Mouse (Mus musculus): ENCODE measurements at regions not wholly inside any gene's neighbourhood (a gene's known extent, or its start where the extent isn't known, plus 50 kb on each side); places are given as distances from the start of the nearest gene placed in this dataset.

DNA sequence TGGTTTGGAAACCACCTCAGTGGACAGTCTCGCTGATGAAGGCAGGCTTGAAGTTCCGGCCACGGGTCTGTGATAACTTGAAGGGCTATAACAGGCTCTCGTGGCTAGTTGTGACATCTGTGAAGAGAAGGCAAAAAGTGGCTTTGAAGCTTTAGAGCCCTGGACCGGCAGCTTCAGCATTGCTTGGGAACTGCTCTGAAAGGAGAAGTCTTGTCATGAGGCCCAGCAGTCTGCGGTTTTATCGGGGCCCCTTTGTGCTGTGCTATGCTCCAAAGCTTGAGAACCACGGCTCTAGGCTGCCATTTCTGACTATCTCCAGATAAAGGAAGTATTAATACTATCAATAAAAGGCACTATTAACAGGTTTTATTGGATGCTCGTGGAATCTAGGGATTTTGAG lies 892.8 kb upstream of the Car8 start:
- Histone ChIP-seq H3K4me2 (no peak overlapping the region), H3K9ac (replicated peaks) (no peak overlapping the region), H3K27ac (replicated peaks) (no peak overlapping the region), H3K9me3 (replicated peaks) (no peaks in the 10 kb centered on the region), H3K27me3 (replicated peaks) (no peaks in the 10 kb centered on the region), H3K4me1 (peaks cover 13% of the 10 kb centered on the region), H3K36me3 (no peaks in the 10 kb centered on the region), H3K4me3 (replicated peaks) (no peak overlapping the region)
- no peak for ATAC-seq (ENCODE audit: low FRiP score)
- WGBS: 89% methylated on average over 9 of the region's 9 CpGs

DNA sequence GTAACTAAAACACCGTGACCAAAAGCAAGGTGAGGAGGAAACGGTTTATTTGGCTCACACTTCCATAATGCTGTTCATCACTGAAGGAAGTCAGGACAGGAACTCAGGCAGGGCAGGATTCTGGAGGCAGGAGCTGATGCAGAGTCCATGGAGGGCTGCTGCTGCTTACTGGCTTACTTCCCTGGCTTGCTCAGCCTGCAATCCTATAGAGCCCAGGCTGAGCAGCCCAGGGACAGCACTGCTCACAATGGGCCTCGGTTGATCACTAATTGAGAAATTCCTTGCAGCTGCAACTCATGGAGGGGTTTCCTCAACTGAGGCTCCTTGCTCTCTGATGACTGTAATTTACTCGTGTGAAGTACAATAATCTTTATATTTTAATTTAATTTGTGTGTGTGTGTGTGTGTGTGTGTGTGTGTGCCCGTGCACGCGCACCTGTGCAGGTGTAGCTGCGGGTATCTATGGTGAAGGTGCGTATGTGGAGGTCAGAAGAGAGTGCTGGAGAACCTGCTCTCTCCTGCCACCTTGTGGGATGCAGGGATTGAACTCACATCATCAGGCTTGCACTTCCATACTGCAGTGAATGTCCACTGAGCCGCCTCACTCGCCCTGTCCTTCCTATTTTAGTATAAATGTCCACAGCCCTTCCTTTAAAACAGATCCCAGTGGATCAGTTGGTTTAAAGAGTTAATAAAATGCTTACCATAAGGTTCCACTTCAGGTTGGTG lies 886.6 kb upstream of the Car8 start:
- no peak overlapping the region for H3K27ac ChIP-seq (replicated peaks)
- 49% methylated on average over 11 of the region's 11 CpGs for WGBS
- ATAC-seq (ENCODE audit: low FRiP score): 0 out of 2 replicates have a peak, but pooled peaks have one; percentile 46
- H3K27me3 ChIP-seq (replicated peaks): no peaks in the 10 kb centered on the region
- no peak overlapping the region for H3K9ac ChIP-seq (replicated peaks)
- no peak overlapping the region for H3K4me3 ChIP-seq (replicated peaks)
- peaks cover 11% of the 10 kb centered on the region for H3K4me1 ChIP-seq
- no peak overlapping the region for H3K4me2 ChIP-seq
- H3K9me3 ChIP-seq (replicated peaks): no peaks in the 10 kb centered on the region
- H3K36me3 ChIP-seq: no peaks in the 10 kb centered on the region

DNA sequence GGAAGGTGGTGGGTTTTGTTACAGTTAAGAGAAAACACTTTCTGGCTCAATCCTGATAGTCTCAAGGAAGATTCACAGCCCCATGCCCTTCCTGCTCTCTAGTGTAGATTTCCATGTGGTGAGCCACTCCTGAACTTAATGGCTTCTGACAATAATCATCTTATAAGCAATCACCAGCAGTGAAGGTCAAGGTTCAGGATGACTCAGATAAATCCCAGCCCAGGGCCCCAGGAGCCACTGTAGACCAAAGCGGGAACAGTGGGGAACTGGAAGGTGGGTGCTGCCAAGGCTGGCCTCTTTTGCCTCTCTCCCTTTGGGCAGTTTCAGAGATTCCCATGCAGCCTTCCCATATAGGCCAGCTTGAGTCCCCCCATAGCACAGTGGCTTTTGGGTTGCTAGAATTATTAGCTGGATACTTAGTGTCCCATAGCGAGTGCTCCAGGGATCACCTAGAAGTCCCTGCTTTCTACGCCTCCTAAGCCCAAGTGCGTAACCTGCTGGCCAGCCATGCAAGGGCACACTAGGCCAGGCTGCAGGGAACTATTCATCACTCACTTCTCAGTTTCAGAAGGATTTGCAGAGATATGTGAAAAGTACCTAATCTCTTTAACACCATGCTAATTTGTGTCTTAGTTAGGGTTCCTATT lies 885.9 kb upstream of the Car8 start:
- no peak overlapping the region for H3K27ac ChIP-seq (replicated peaks)
- H3K4me1 ChIP-seq: peaks cover 11% of the 10 kb centered on the region
- 87% methylated on average over 4 of the region's 4 CpGs for WGBS
- no peaks in the 10 kb centered on the region for H3K9me3 ChIP-seq (replicated peaks)
- ATAC-seq (ENCODE audit: low FRiP score): no peak
- H3K9ac ChIP-seq (replicated peaks): no peak overlapping the region
- no peaks in the 10 kb centered on the region for H3K36me3 ChIP-seq
- H3K27me3 ChIP-seq (replicated peaks): no peaks in the 10 kb centered on the region
- no peak overlapping the region for H3K4me3 ChIP-seq (replicated peaks)
- H3K4me2 ChIP-seq: no peak overlapping the region

- ATAC-seq (ENCODE audit: low FRiP score): peak; percentile 51
- H3K27ac ChIP-seq (replicated peaks): no peak overlapping the region
- 53% methylated on average over 5 of the region's 5 CpGs for WGBS
Observed at GRCm38 (mm10) chr4:9124109-9124508, 885.3 kb upstream of the Car8 start.

DNA sequence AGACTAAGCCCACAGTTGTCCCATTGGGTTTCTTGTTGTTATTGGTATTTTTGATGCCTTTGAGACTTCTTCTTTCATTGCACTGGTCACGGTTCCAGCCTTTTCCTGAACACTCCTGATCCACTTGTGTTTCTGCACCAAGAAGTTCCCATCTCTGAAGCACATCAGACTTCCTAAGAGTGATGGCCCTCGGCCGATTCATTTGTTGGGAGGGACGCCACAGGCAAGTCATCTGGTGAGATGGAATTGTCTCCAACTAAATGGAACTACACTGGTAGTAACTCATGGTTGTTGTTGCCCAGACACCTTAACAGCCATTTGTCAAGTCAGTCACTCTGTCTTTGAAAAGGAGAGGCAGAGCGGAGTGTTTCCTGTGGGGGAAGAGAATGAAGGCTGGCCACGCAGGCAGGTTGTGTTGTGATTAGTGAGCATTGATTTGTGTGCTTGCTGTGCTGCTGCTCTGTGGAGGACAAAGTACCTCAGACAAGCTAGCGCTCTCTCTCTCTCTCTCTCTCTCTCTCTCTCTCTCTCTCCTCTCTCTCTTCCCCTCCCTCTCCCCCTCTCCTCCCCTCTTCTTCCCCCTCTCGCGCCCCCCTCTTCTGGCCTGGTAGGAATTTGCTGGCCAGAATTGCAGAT lies 884.7 kb upstream of the Car8 start:
- Histone ChIP-seq H3K36me3 (no peaks in the 10 kb centered on the region), H3K27me3 (replicated peaks) (no peaks in the 10 kb centered on the region), H3K27ac (replicated peaks) (no peak overlapping the region), H3K4me3 (replicated peaks) (no peak overlapping the region), H3K9ac (replicated peaks) (no peak overlapping the region), H3K9me3 (replicated peaks) (no peaks in the 10 kb centered on the region), H3K4me1 (peaks cover 11% of the 10 kb centered on the region), H3K4me2 (no peak overlapping the region)
- ATAC-seq (ENCODE audit: low FRiP score): peak; percentile 61
- WGBS: 20% methylated on average over 9 of the region's 9 CpGs

More at GRCm38 (mm10) chr4:9124109-9124508, 885.3 kb upstream of the Car8 start:
- no peak overlapping the region for H3K4me2 ChIP-seq
- no peaks in the 10 kb centered on the region for H3K27me3 ChIP-seq (replicated peaks)
- no peaks in the 10 kb centered on the region for H3K36me3 ChIP-seq
- peaks cover 11% of the 10 kb centered on the region for H3K4me1 ChIP-seq
- no peak overlapping the region for H3K9ac ChIP-seq (replicated peaks)
- H3K4me3 ChIP-seq (replicated peaks): no peak overlapping the region
- H3K9me3 ChIP-seq (replicated peaks): no peaks in the 10 kb centered on the region

GRCm38 (mm10) chr4:9122639-9123286 lies 883.9 kb upstream of the Car8 start:
- no peak overlapping the region for H3K4me2 ChIP-seq
- no peak overlapping the region for H3K4me3 ChIP-seq (replicated peaks)
- no peak overlapping the region for H3K9ac ChIP-seq (replicated peaks)
- H3K9me3 ChIP-seq (replicated peaks): no peaks in the 10 kb centered on the region
- H3K27me3 ChIP-seq (replicated peaks): no peaks in the 10 kb centered on the region
- peaks cover 11% of the 10 kb centered on the region for H3K4me1 ChIP-seq
- no peak overlapping the region for H3K27ac ChIP-seq (replicated peaks)
- WGBS: 67% methylated on average over 10 of the region's 10 CpGs
- ATAC-seq (ENCODE audit: low FRiP score): no peak
- no peaks in the 10 kb centered on the region for H3K36me3 ChIP-seq

DNA sequence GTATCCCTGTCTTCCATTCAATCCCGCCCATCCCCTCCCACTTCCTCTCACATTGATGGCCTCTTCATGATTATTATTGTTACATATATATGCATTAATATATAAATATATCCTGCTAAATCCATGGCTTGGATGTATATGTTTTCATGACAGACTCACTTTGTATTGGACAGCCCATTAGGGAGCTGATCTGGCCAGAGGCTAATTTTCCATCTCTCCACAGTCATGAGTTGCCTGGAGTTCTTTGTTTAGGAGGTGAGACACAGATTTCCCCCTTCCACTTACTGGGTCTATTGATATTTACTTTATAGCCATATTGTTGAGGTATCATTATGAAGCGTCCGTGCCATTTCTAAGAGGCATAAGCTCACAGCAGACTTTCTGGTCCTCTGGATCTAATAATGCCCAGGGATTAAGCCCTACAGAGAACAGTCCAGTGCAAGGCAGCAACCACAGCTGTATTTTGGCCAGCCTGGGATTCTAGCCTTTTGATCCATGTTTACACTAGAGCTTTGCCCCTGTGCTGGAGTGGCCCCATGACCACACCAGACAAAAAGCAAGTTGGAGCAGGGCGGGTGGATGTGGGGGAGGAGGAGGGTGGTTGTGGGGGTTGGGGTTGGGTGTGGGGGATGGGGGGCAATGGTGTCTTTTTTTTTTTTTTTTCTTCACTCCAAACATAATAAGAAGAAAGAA lies 878.3 kb upstream of the Car8 start:
- no peak overlapping the region for H3K4me2 ChIP-seq
- ATAC-seq (ENCODE audit: low FRiP score): no peak
- H3K4me3 ChIP-seq (replicated peaks): no peak overlapping the region
- H3K9me3 ChIP-seq (replicated peaks): no peaks in the 10 kb centered on the region
- H3K9ac ChIP-seq (replicated peaks): no peak overlapping the region
- H3K27ac ChIP-seq (replicated peaks): no peak overlapping the region
- H3K4me1 ChIP-seq: no peaks in the 10 kb centered on the region
- 60% methylated on average over 4 of the region's 4 CpGs for WGBS
- no peaks in the 10 kb centered on the region for H3K36me3 ChIP-seq
- no peaks in the 10 kb centered on the region for H3K27me3 ChIP-seq (replicated peaks)

DNA sequence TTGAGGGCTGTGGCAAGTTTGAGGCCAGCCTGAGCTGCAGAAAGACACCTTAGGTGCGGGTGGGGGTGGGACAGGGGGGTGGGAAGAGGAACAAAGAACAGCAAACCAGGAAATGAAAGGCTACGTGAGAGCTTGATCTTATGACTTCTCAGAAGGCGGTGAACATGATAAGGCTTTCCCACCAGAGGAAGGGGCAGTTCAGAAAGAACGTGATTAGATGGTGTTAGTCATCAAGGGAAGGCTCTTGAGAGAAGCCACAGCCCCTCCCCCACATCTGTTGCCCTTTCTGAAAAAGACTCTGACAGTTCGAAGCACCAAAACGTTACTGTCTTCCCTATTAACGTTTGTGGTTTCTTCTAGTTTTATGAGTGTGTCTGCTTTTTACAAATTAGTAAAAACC lies 877.0 kb upstream of the Car8 start:
- Histone ChIP-seq H3K4me2 (no peak overlapping the region), H3K9me3 (replicated peaks) (no peaks in the 10 kb centered on the region), H3K4me3 (replicated peaks) (no peak overlapping the region), H3K36me3 (no peaks in the 10 kb centered on the region), H3K9ac (replicated peaks) (no peak overlapping the region), H3K27ac (replicated peaks) (no peak overlapping the region), H3K4me1 (no peaks in the 10 kb centered on the region), H3K27me3 (replicated peaks) (no peaks in the 10 kb centered on the region)
- no peak for ATAC-seq (ENCODE audit: low FRiP score)
- WGBS: 34% methylated on average over 7 of the region's 7 CpGs

GRCm38 (mm10) chr4:9113982-9114381 lies 875.1 kb upstream of the Car8 start:
- Histone ChIP-seq H3K4me1 (no peaks in the 10 kb centered on the region), H3K27me3 (replicated peaks) (no peaks in the 10 kb centered on the region), H3K9me3 (replicated peaks) (no peaks in the 10 kb centered on the region), H3K9ac (replicated peaks) (no peak overlapping the region), H3K36me3 (no peaks in the 10 kb centered on the region), H3K27ac (replicated peaks) (no peak overlapping the region), H3K4me3 (replicated peaks) (no peak overlapping the region), H3K4me2 (no peak overlapping the region)
- 90% methylated on average over 5 of the region's 5 CpGs for WGBS
- no peak for ATAC-seq (ENCODE audit: low FRiP score)

DNA sequence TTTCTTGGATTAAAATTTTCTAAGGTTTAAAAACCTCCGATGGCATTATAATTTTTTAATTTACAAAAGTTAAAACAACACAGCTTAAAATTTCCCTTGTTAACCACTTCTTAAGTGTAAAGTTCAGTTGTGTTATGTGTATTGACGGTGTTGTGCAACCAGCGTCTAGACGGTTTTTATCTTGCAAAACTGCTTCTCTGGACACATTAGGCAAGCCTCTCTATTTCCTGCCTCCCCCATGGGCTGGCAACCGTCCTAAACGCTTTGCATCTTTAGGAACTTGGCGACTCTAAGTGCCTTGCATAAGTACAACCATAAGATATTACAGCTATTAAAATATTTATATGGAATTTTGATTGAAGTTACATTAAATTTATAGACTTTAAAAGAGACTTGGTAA lies 871.5 kb upstream of the Car8 start:
- no peaks in the 10 kb centered on the region for H3K27me3 ChIP-seq (replicated peaks)
- 83% methylated on average over 7 of the region's 7 CpGs for WGBS

GRCm38 (mm10) chr4:9107295-9107694 lies 868.5 kb upstream of the Car8 start:
- 78% methylated on average over 14 of the region's 14 CpGs for WGBS
- no peak for ATAC-seq (ENCODE audit: low FRiP score)
- H3K4me3 ChIP-seq (replicated peaks): no peak overlapping the region

More for the DNA sequence above, 871.5 kb upstream of the Car8 start:
- no peak overlapping the region for H3K4me2 ChIP-seq
- no peaks in the 10 kb centered on the region for H3K36me3 ChIP-seq
- H3K9me3 ChIP-seq (replicated peaks): no peaks in the 10 kb centered on the region
- H3K4me3 ChIP-seq (replicated peaks): no peak overlapping the region
- no peaks in the 10 kb centered on the region for H3K4me1 ChIP-seq
- no peak overlapping the region for H3K27ac ChIP-seq (replicated peaks)
- no peak for ATAC-seq (ENCODE audit: low FRiP score)
- H3K9ac ChIP-seq (replicated peaks): no peak overlapping the region

More at GRCm38 (mm10) chr4:9107295-9107694, 868.5 kb upstream of the Car8 start:
- H3K4me2 ChIP-seq: no peak overlapping the region
- H3K9me3 ChIP-seq (replicated peaks): no peaks in the 10 kb centered on the region
- H3K27ac ChIP-seq (replicated peaks): no peak overlapping the region
- no peaks in the 10 kb centered on the region for H3K4me1 ChIP-seq
- no peaks in the 10 kb centered on the region for H3K27me3 ChIP-seq (replicated peaks)
- H3K36me3 ChIP-seq: no peaks in the 10 kb centered on the region
- no peak overlapping the region for H3K9ac ChIP-seq (replicated peaks)
